Mouse (Mus musculus): ENCODE measurements around the gene Ptpre.
"Not testable (repeated sequence)": the region's sequence is repeated elsewhere in the genome, so short reads cannot be mapped to it uniquely, and the experiment has no call there.

The Ptpre gene

GRCm38 (mm10) chr7:135684938-135685337, 147.7 kb downstream of the Ptpre start:
- CTCF ChIA-PET: interaction anchor here (0.5 kb wide), 1 partner anchor 193 kb away, joined by 4 read pairs; no protein-coding TSS in a partner anchor

- CTCF ChIA-PET: interaction anchor here (0.7 kb wide), 1 partner anchor 13 kb away, joined by 4 read pairs; no protein-coding TSS in a partner anchor
Measured at GRCm38 (mm10) chr7:135689396-135689795, 152.1 kb downstream of the Ptpre start.

DNA sequence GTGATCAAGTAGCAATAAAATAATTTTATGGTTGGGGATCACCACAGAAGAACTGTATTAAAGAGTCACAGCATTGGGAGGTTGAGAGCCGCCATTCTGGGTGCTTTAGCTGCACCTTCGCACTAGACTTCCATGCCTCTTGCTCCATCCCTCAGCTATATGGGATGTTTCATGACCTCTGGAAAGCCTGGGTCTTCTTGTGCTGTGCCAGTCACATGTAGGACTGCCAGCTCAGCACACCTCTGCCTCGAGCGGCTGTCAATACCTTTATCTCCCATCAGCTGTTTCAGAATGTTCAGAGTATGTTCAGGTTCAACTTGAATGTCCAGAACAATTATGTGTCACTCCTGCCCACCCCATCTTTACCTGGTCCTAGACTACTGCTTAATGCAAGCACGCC, 154.7 kb downstream of the Ptpre start:
- CTCF ChIA-PET: no interaction called here

GRCm38 (mm10) chr7:135694130-135694529, 156.8 kb downstream of the Ptpre start:
- CTCF ChIA-PET: no interaction called here

- CTCF ChIA-PET: no interaction called here
Measured at GRCm38 (mm10) chr7:135694796-135695195, 157.5 kb downstream of the Ptpre start.

DNA sequence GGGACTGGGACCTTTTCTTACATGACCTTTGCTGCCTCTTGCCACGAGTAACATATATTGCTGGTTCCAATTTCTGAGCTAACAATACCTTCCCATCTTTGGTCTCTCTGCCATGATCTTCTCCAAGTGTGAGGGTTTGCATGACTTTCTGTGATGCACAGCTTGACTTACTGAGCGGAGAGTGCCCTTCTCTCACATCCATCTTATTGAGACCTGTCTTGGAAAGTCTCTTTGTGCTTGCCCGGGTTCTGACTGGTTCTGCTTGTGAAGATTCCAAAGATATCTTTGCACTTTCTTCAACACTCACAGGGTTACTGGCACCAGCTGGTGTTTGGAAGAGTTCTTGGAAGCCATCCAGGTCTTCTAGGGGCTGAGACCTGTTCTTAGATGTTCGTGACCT, 158.8 kb downstream of the Ptpre start:
- CTCF ChIA-PET: no interaction called here

- CTCF ChIA-PET: not testable (repeated sequence)
Measured at GRCm38 (mm10) chr7:135697021-135697740, 159.9 kb downstream of the Ptpre start.

- CTCF ChIA-PET: no interaction called here
Measured at GRCm38 (mm10) chr7:135698362-135698761, 161.1 kb downstream of the Ptpre start.

DNA sequence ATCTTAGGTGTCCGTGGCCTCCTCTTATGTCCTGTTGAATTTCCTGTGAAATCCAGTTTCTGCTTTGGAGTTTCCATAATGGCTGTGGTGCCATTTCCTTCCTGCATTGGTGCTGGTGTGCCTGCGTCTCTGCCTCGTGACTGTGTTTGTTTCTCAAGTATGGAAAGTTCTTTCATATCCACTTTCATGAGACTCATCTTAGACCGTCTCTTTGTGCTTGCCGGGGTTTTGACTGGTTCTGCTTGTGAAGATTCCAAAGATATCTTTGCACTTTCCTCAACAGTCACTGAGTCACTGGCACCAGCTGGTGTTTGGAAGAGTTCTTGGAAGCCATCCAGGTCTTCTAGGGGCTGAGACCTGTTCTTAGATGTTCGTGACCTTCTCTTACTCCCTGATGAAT, 162.1 kb downstream of the Ptpre start:
- CTCF ChIA-PET: not testable (repeated sequence)

- CTCF ChIA-PET: no interaction called here
Measured at GRCm38 (mm10) chr7:135703600-135704148, 166.4 kb downstream of the Ptpre start.

GRCm38 (mm10) chr7:135704251-135704650, 167.0 kb downstream of the Ptpre start:
- CTCF ChIA-PET: no interaction called here

DNA sequence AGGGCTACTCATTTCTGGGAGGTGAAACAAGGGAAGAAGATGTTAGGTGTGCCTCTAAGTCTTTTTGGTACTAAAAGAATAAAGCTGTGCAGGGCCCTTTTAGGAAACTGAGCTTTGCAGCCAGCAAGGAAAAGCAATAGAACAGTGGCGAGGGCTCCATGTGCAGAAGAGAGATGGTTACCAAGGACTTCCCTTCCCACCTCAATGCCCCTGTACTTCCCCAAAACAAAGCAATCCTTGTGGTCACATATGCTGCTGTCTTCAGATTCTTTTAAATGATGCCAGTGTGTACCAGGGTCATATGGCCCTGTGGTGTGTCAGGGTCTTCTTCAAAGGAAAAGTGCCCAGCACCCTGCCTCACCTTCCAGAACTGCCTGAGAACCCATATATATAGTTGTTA, 167.8 kb downstream of the Ptpre start:
- CTCF ChIA-PET: no interaction called here

- CTCF ChIA-PET: no interaction called here
Measured at GRCm38 (mm10) chr7:135705753-135706152, 168.5 kb downstream of the Ptpre start.

GRCm38 (mm10) chr7:135710702-135711101, 173.4 kb downstream of the Ptpre start:
- CTCF ChIA-PET: interaction anchor here (0.6 kb wide), 1 partner anchor 26 kb away, joined by 3 read pairs; no protein-coding TSS in a partner anchor

DNA sequence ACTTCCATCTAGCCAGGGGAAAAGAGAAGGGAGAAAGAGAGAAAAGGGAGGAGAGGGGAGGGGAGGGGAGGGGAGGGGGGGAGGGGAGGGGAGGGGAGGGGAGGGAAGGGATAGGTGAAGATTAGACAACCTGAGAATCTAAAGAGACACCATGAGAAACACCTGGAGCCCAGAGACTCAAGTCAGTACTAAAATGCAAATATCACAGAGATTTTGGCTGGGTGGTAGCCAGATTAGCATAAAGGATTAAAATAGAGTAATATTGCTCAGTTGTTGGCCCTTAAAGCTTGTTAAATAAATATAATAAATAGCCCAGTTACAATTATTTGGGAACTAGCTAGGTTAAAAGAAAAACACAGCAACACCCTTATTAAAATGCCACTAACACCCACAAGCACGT, 175.3 kb downstream of the Ptpre start:
- CTCF ChIA-PET: interaction anchor here (0.5 kb wide), 1 partner anchor 218 kb away, joined by 4 read pairs; no protein-coding TSS in a partner anchor

GRCm38 (mm10) chr7:135713326-135713725, 176.0 kb downstream of the Ptpre start:
- CTCF ChIA-PET: no interaction called here

DNA sequence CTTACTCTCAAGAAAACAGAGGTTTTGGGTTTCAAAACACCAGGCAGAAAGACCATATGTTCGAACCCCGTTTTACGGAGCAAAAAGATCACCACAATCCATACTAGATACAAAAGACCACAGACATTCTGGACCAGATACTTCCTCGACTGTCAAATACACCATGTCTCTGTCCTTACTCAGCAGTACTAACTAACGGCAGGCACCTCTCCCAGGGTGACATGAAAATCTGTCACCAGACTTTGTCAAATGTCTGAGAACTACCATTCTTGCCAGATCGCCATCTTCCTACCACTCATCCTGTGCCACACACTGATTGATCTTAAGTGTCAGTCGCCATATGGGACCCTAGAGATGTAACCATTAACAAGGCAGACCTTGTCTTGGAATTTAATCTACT, 177.9 kb downstream of the Ptpre start:
- CTCF ChIA-PET: no interaction called here

DNA sequence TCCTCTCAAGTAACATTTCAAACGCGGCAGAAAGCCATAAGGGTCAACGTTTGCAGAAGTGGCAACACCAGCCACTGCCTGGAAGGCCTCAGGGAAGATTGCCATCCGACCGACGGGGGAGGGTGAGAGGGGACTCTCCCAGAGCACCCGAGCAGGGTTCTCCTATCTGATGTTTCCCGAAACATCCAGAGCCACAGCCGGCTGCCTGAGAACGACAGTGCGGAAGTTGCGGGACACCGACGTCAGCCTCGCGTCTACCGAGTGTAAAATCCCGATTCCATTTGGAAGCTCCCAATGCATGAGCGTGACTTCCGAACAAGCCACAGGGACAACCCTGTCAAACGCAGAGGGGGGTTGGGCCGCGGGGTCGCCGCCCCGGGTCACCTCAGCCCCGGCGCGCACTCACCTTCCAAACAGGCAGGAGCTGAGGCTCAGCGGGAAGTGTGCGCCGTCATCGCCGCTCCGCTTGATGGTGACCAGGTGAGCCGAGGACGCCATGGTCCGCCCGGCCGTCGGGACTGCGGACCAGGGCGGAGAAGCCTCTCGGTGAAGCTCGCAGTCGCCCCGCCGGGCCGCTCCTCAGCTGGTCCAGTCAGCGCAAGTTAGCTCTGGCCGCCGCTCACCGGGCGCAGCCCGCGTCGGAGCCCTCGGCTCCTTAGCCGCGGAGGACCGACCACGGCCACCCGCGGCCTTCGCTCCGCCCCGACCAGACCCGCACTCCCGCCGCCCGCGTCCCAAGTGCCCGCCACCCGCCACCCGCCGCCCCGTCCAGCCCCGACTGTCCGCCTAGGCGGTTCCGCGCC, 178.6 kb downstream of the Ptpre start, which contains the start of gene Mki67:
TSS of gene Mki67 (minus strand) at position 720 of the 803 bp plus-strand sequence.
- CTCF ChIA-PET: interaction anchor here (0.6 kb wide), 1 partner anchor 1705 kb away, joined by 4 read pairs; no protein-coding TSS in a partner anchor

GRCm38 (mm10) chr7:135716445-135716877, 179.2 kb downstream of the Ptpre start:
- CTCF ChIA-PET: interaction anchor here (0.6 kb wide), 1 partner anchor 1705 kb away, joined by 4 read pairs; no protein-coding TSS in a partner anchor

DNA sequence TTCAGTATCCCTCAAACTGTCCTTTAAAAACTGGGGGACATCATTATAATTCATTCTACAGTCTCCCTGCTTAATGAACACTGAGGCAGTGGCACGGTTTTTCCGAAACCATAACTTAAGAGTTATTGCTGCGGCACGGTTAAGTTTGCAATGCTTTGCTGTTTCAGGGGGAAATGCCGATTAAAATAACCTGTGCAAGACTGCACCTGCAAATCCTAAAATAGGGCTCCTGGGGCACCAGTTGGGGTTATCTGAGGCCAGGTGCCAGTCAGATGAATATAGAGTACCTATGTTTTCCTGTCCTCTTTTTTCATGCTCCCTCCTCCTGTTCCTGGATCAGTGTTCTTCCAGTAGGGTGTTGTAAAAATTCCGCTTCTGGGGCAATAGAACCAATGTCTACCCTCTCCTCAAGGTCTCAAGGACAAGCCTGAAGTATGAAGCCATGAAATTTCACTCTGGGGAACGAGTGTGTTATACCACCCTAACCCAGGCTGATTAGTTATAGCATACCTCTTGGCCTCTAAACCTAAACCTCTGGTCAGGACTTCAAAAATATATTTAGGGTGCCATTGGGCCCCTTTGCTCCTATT, 179.8 kb downstream of the Ptpre start:
- CTCF ChIA-PET: no interaction called here

- CTCF ChIA-PET: no interaction called here
Measured at GRCm38 (mm10) chr7:135721436-135721992, 184.2 kb downstream of the Ptpre start.

Measured in spleen, embryonic (tissue).